Mouse (Mus musculus): ENCODE results near the gene Slc20a1. TPM values are rescaled to one million over a fixed set of nuclear protein-coding genes. Genes with fewer than 3 reads are reported as not detected.
A peak's percentile ranks its signal among the peaks of the same experiment; 100 is the strongest.

The Slc20a1 gene
- polyA plus RNA-seq, 1 experiment, result 14.7 TPM

- DNase-seq, result no peak
- no peak for TF ChIP-seq CTCF (conservative IDR thresholded peaks at IDR 0.05; ENCODE audit: insufficient read depth, insufficient read length, low read depth, low read length)
- TF ChIP-seq POLR2A (IDR thresholded peaks at IDR 0.05; ENCODE audit: low read depth, low read length), result no peak
- peaks cover 7% of the 10 kb centered on the region; the same call in 1 of the 2 replicates for H3K4me1 ChIP-seq (ENCODE audit: control insufficient read depth, insufficient read depth, low read length)
- peak overlapping the region; percentile 86 for H3K4me3 ChIP-seq (ENCODE audit: insufficient read depth, low read depth, low read length)
- no peak overlapping the region for H3K27ac ChIP-seq (ENCODE audit: insufficient read depth, low read depth, low read length)
- H3K36me3 ChIP-seq (ENCODE audit: control insufficient read depth, insufficient read depth, low read length), result peaks cover 2% of the 10 kb centered on the region
- WGBS, result 25% methylated on average over 31 of the region's 31 CpGs
- H3K27me3 ChIP-seq (replicated peaks; ENCODE audit: control insufficient read depth, insufficient read depth, low read length), result no peaks in the 10 kb centered on the region
Observed at GRCm38 (mm10) chr2:129199328-129200085, 943 bp downstream of the Slc20a1 start.

GRCm38 (mm10) chr2:129205000-129205399, 6.4 kb downstream of the Slc20a1 start:
- Histone ChIP-seq H3K4me1 (ENCODE audit: control insufficient read depth, insufficient read depth, low read length) (peaks cover 5% of the 10 kb centered on the region; the same call in 1 of the 2 replicates), H3K27ac (ENCODE audit: insufficient read depth, low read depth, low read length) (no peak overlapping the region), H3K4me3 (ENCODE audit: insufficient read depth, low read depth, low read length) (no peak overlapping the region), H3K36me3 (ENCODE audit: control insufficient read depth, insufficient read depth, low read length) (peaks cover 9% of the 10 kb centered on the region), H3K27me3 (replicated peaks; ENCODE audit: control insufficient read depth, insufficient read depth, low read length) (no peaks in the 10 kb centered on the region)
- DNase-seq, result no peak
- TF ChIP-seq POLR2A (IDR thresholded peaks at IDR 0.05; ENCODE audit: low read depth, low read length), result no peak
- no peak for TF ChIP-seq CTCF (conservative IDR thresholded peaks at IDR 0.05; ENCODE audit: insufficient read depth, insufficient read length, low read depth, low read length)
- WGBS, result 82% methylated on average over 6 of the region's 6 CpGs

GRCm38 (mm10) chr2:129206824-129207223, 8.3 kb downstream of the Slc20a1 start:
- peak overlapping the region; percentile 19; the same call in 1 of the 2 replicates for H3K27ac ChIP-seq (ENCODE audit: insufficient read depth, low read depth, low read length)
- H3K27me3 ChIP-seq (replicated peaks; ENCODE audit: control insufficient read depth, insufficient read depth, low read length), result no peaks in the 10 kb centered on the region
- DNase-seq, result peak; percentile 84
- WGBS, result 58% methylated on average over 8 of the region's 8 CpGs
- peaks cover 12% of the 10 kb centered on the region for H3K36me3 ChIP-seq (ENCODE audit: control insufficient read depth, insufficient read depth, low read length)
- H3K4me1 ChIP-seq (ENCODE audit: control insufficient read depth, insufficient read depth, low read length), result peaks cover 9% of the 10 kb centered on the region; the same call in 1 of the 2 replicates
- TF ChIP-seq CTCF (conservative IDR thresholded peaks at IDR 0.05; ENCODE audit: insufficient read depth, insufficient read length, low read depth, low read length), result no peak
- no peak for TF ChIP-seq POLR2A (IDR thresholded peaks at IDR 0.05; ENCODE audit: low read depth, low read length)
- H3K4me3 ChIP-seq (ENCODE audit: insufficient read depth, low read depth, low read length), result no peak overlapping the region

- Histone ChIP-seq H3K4me3 (ENCODE audit: insufficient read depth, low read depth, low read length) (no peak overlapping the region), H3K4me1 (ENCODE audit: control insufficient read depth, insufficient read depth, low read length) (peaks cover 11% of the 10 kb centered on the region; the same call in 1 of the 2 replicates), H3K27ac (ENCODE audit: insufficient read depth, low read depth, low read length) (no peak overlapping the region), H3K36me3 (ENCODE audit: control insufficient read depth, insufficient read depth, low read length) (peaks cover 12% of the 10 kb centered on the region), H3K27me3 (replicated peaks; ENCODE audit: control insufficient read depth, insufficient read depth, low read length) (no peaks in the 10 kb centered on the region)
- TF ChIP-seq POLR2A (IDR thresholded peaks at IDR 0.05; ENCODE audit: low read depth, low read length) (no peak), CTCF (conservative IDR thresholded peaks at IDR 0.05; ENCODE audit: insufficient read depth, insufficient read length, low read depth, low read length) (no peak)
- no peak for DNase-seq
- WGBS, result 81% methylated on average over 8 of the region's 8 CpGs
Observed at GRCm38 (mm10) chr2:129208181-129208746, 9.7 kb downstream of the Slc20a1 start.

GRCm38 (mm10) chr2:129210089-129210749, 11.7 kb downstream of the Slc20a1 start:
- Histone ChIP-seq H3K36me3 (ENCODE audit: control insufficient read depth, insufficient read depth, low read length) (peaks cover 10% of the 10 kb centered on the region), H3K27me3 (replicated peaks; ENCODE audit: control insufficient read depth, insufficient read depth, low read length) (no peaks in the 10 kb centered on the region), H3K4me3 (ENCODE audit: insufficient read depth, low read depth, low read length) (no peak overlapping the region), H3K4me1 (ENCODE audit: control insufficient read depth, insufficient read depth, low read length) (peaks cover 11% of the 10 kb centered on the region; the same call in 1 of the 2 replicates), H3K27ac (ENCODE audit: insufficient read depth, low read depth, low read length) (no peak overlapping the region)
- peak; percentile 59 for DNase-seq
- TF ChIP-seq CTCF (conservative IDR thresholded peaks at IDR 0.05; ENCODE audit: insufficient read depth, insufficient read length, low read depth, low read length) (no peak), POLR2A (IDR thresholded peaks at IDR 0.05; ENCODE audit: low read depth, low read length) (no peak)
- 75% methylated on average over 8 of the region's 8 CpGs for WGBS

- DNase-seq, result peak; percentile 33
- Histone ChIP-seq H3K36me3 (ENCODE audit: control insufficient read depth, insufficient read depth, low read length) (peaks cover 9% of the 10 kb centered on the region), H3K4me1 (ENCODE audit: control insufficient read depth, insufficient read depth, low read length) (peaks cover 11% of the 10 kb centered on the region; the same call in 1 of the 2 replicates), H3K27me3 (replicated peaks; ENCODE audit: control insufficient read depth, insufficient read depth, low read length) (no peaks in the 10 kb centered on the region), H3K4me3 (ENCODE audit: insufficient read depth, low read depth, low read length) (no peak overlapping the region), H3K27ac (ENCODE audit: insufficient read depth, low read depth, low read length) (no peak overlapping the region)
- TF ChIP-seq CTCF (conservative IDR thresholded peaks at IDR 0.05; ENCODE audit: insufficient read depth, insufficient read length, low read depth, low read length), result no peak
- no peak for TF ChIP-seq POLR2A (IDR thresholded peaks at IDR 0.05; ENCODE audit: low read depth, low read length)
- 71% methylated on average over 4 of the region's 4 CpGs for WGBS
Observed at GRCm38 (mm10) chr2:129211255-129211654, 12.7 kb downstream of the Slc20a1 start.

Measured in kidney, adult 2 months (tissue).